Mouse (Mus musculus): ENCODE results near the gene Gm21028. TPM values are rescaled to one million over a fixed set of nuclear protein-coding genes. Genes with fewer than 3 reads are reported as not detected.
"Not testable (repeated sequence)": the region's sequence is repeated elsewhere in the genome, so short reads cannot be mapped to it uniquely, and the experiment has no call there.

Gene Gm21028
- not detected in 2 replicates for polyA plus RNA-seq (2012; ENCODE audit: insufficient read depth, insufficient read length, low replicate concordance, missing spikeins)

DNA sequence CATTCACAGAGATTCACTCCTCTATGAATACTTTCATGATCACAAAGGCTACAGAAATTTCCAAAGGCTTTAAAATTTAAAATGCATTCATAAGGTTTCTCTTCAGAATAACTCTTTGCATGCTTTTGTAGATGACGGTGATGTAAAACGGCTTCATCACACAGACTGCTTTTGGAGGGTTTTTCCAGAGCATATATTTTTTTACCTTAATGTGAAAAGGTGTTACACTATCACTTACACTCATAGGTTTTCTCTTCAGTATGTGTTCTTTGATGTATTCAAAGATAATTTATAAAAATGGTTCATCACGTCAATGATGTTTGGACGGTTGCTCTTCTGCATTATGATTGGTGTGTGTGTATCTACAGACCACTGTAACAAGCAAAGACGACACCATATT, at the start of gene Gm21028:
Gene Gm21028, minus strand, starts transcription at position 101 of the 400 bp plus-strand sequence.
- WGBS = 93% methylated on average over 5 of the region's 5 CpGs
- Histone ChIP-seq H3K27ac (ENCODE audit: insufficient read depth, low read depth, low read length) (no peak within 1 kb of the TSS), H3K4me1 (ENCODE audit: control insufficient read depth, insufficient read depth, low read length) (no peaks in the 10 kb centered on the region), H3K4me3 (ENCODE audit: insufficient read depth, low read depth, low read length) (no peak within 1 kb of the TSS)
- no peak for TF ChIP-seq POLR2A (IDR thresholded peaks at IDR 0.05; ENCODE audit: insufficient read depth, low read depth, low read length)
- no peak for TF ChIP-seq CTCF (IDR thresholded peaks at IDR 0.05; ENCODE audit: insufficient read depth, low read depth, low read length)

DNA sequence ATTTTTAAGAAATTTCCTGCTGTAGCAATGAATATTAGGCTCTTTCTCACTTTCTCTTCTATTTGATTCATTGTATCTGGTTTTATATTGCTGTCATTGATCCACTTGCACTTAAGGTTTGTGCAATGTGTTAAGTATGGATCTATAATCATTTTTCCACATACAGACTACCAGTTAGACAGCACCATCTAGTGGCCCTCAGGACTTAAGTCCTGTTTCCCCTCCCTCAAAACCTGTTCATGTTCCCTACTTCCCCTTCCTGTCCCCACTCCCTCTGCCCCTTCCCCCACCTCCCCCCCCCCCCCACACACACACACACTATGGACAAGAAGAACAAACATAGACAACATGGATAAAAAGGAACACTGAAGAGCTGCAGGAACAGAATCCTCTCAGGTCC, 17.3 kb upstream of the Gm21028 start:
- H3K4me3 ChIP-seq (ENCODE audit: insufficient read depth, low read depth, low read length); H3K4me1 ChIP-seq (ENCODE audit: control insufficient read depth, insufficient read depth, low read length); H3K27ac ChIP-seq (ENCODE audit: insufficient read depth, low read depth, low read length): not testable (repeated sequence)

DNA sequence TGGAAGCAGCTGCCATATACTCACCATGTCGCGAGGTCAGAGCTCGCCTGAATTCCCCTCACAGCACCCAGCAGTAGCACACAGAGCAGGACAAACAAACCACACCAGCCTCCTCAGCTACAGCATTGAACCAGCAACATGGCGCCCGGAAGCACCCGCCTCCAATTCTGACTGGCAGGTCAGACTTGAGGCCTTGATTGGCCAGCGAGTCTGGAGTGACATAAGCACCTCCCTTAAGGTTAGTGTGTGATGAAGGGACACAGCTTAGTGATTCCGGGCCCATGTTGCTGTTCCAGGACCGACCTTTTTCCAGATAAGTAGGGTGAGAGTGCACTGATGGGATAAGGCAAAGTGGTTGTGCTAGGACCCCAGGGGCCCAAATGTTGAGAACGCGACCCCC, 14.0 kb upstream of the Gm21028 start, which contains the start of gene Zfp977:
Gene Zfp977, minus strand, starts transcription at position 135 of the 400 bp plus-strand sequence.
- H3K27ac ChIP-seq (ENCODE audit: insufficient read depth, low read depth, low read length); H3K4me1 ChIP-seq (ENCODE audit: control insufficient read depth, insufficient read depth, low read length); H3K4me3 ChIP-seq (ENCODE audit: insufficient read depth, low read depth, low read length): not testable (repeated sequence)
- WGBS = 91% methylated on average over 11 of the region's 11 CpGs

DNA sequence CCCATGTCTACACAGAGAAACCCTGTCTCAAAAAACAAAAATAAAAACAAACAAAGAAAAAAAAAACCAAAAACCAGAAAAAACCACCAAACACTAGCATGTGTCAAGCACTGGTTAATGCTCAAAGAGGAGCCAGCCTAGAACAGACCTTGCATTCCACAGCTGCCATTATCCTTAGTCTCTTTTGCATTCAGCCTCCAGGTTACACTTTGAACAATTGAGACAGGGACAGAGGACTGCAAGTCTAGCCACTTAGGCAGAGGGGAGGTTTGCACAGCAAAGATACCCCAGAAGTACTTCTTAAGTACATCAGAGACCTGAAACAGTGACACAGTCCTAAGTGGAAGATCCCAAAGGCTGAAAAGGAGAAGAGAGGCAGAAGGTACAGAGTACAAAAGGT, 12.9 kb upstream of the Gm21028 start:
- H3K4me3 ChIP-seq (ENCODE audit: insufficient read depth, low read depth, low read length); H3K27ac ChIP-seq (ENCODE audit: insufficient read depth, low read depth, low read length); H3K4me1 ChIP-seq (ENCODE audit: control insufficient read depth, insufficient read depth, low read length): not testable (repeated sequence)

DNA sequence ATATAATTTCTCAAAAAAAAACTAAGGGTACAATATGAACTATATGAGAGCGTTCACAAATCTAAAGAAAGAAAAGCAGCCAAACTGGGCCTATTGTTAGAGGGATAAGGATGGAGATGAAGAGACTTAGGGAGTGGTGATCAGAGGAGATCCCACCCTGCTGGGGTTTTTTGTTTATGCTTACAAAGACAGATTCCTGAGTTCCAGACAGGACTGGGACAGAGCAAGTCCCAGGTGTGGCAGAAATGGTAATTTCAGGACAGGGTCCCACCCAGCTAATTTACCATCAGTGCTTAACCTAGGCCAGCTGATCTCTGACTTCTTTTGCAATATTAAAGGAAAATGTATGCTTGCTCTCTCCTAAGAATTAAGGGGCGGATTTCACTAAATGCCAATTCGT, 26.6 kb downstream of the Gm21028 start:
- no peaks in the 10 kb centered on the region for H3K4me1 ChIP-seq (ENCODE audit: control insufficient read depth, insufficient read depth, low read length)
- 78% methylated on average over 3 of the region's 3 CpGs for WGBS
- no peak for TF ChIP-seq POLR2A (IDR thresholded peaks at IDR 0.05; ENCODE audit: insufficient read depth, low read depth, low read length)
- no peak for TF ChIP-seq CTCF (IDR thresholded peaks at IDR 0.05; ENCODE audit: insufficient read depth, low read depth, low read length)
- no peak overlapping the region for H3K27ac ChIP-seq (ENCODE audit: insufficient read depth, low read depth, low read length)
- no peak overlapping the region for H3K4me3 ChIP-seq (ENCODE audit: insufficient read depth, low read depth, low read length)

Other genes starting within 250 kb of the Gm21028 start
- gene 4933421I07Rik, start 130.5 kb downstream of the Gm21028 start, polyA plus RNA-seq (2012; ENCODE audit: insufficient read depth, insufficient read length, low replicate concordance, missing spikeins) = not detected in 2 replicates
- gene Zfp141, start 72.8 kb downstream of the Gm21028 start, polyA plus RNA-seq (2012; ENCODE audit: insufficient read depth, insufficient read length, low replicate concordance, missing spikeins) = not detected in 2 replicates
- not detected in 2 replicates for gene Zfp977, start 14.0 kb upstream of the Gm21028 start, polyA plus RNA-seq (2012; ENCODE audit: insufficient read depth, insufficient read length, low replicate concordance, missing spikeins)
- not detected in 2 replicates for gene Zfp976, start 64.0 kb upstream of the Gm21028 start, polyA plus RNA-seq (2012; ENCODE audit: insufficient read depth, insufficient read length, low replicate concordance, missing spikeins)
- gene Zfp975, start 114.2 kb upstream of the Gm21028 start, polyA plus RNA-seq (2012; ENCODE audit: insufficient read depth, insufficient read length, low replicate concordance, missing spikeins) = not detected in 2 replicates
- not detected in 2 replicates for gene Gm17067, start 148.4 kb upstream of the Gm21028 start, polyA plus RNA-seq (2012; ENCODE audit: insufficient read depth, insufficient read length, low replicate concordance, missing spikeins)
- not detected in 2 replicates for gene Vmn2r62, start 214.9 kb upstream of the Gm21028 start, polyA plus RNA-seq (2012; ENCODE audit: insufficient read depth, insufficient read length, low replicate concordance, missing spikeins)